In genomic region chr2:152703596-152704255, GRCm38 (mm10) we compare ENCODE assay signal across 18 mouse cellular contexts. TPM values are rescaled to one million over a fixed set of nuclear protein-coding genes. Genes with fewer than 3 reads are reported as not detected.
A peak's percentile ranks its signal among the peaks of the same experiment; 100 is the strongest.
DNase-seq lines count a peak whose midpoint lies in the region; ATAC-seq lines count a peak whose summit lies in the region.
"Had no signal": no experiment of that assay in that cellular context is flagged by ENCODE, and none has a peak within 500 bp of the region (broad histone marks: within the 10 kb centered on the region; RNA-seq: fewer than 3 reads in every experiment).

No protein-coding gene starts in this region.

- no peak overlapping the region for H3K4me2 ChIP-seq in hindbrain, embryonic 11.5 days (replicated peaks; ENCODE audit: low read depth, low read length)
- H3K4me2 ChIP-seq in hindbrain, embryonic 16.5 days (ENCODE audit: low read length): no peak overlapping the region
- H3K4me2 ChIP-seq in embryonic facial prominence, embryonic 13.5 days: no peak overlapping the region
- no peak overlapping the region for H3K4me2 ChIP-seq in limb, embryonic 15.5 days

- ATAC-seq in hindbrain, embryonic 11.5 days (ENCODE audit: low FRiP score): no peak
- no peak for ATAC-seq in hindbrain, embryonic 16.5 days
- ATAC-seq in embryonic facial prominence, embryonic 13.5 days (ENCODE audit: insufficient number of reproducible peaks, insufficient read depth, low FRiP score, low TSS enrichment, low read depth): no peak
- ATAC-seq in limb, embryonic 15.5 days (ENCODE audit: insufficient number of reproducible peaks, low FRiP score, low TSS enrichment, low read depth): no peak
- no peak for ATAC-seq in megakaryocyte-erythroid progenitor cell, adult 5-6 weeks (replicated peaks; ENCODE audit: low FRiP score, low TSS enrichment, poor library complexity, severe bottlenecking)
- ATAC-seq: liver, postnatal 0 days had no signal

- H3K4me1 ChIP-seq in hindbrain, embryonic 11.5 days (replicated peaks; ENCODE audit: control insufficient read depth, insufficient read depth, low read length): peaks cover 20% of the 10 kb centered on the region
- H3K4me1 ChIP-seq in hindbrain, embryonic 16.5 days (ENCODE audit: control insufficient read depth, insufficient read depth, low read depth, low read length): peaks cover 24% of the 10 kb centered on the region
- peaks cover 47% of the 10 kb centered on the region for H3K4me1 ChIP-seq in embryonic facial prominence, embryonic 13.5 days
- peaks cover 67% of the 10 kb centered on the region for H3K4me1 ChIP-seq in limb, embryonic 15.5 days

- WGBS in hindbrain, embryonic 11.5 days: 91% methylated on average over 21 of the region's 21 CpGs
- WGBS in hindbrain, embryonic 16.5 days: 86% methylated on average over 21 of the region's 21 CpGs
- WGBS in embryonic facial prominence, embryonic 13.5 days: 91% methylated on average over 21 of the region's 21 CpGs
- WGBS in limb, embryonic 15.5 days: 84% methylated on average over 21 of the region's 21 CpGs

- no peak for DNase-seq in hindbrain, embryonic 11.5 days (ENCODE audit: low spot score)
- DNase-seq in cerebellum, adult 9-10 months: peak; percentile 70
- DNase-seq in adrenal gland, postnatal 25 days: no peak
- no peak for DNase-seq in urinary bladder, postnatal 14 days (ENCODE audit: low spot score)
- DNase-seq: gastrocnemius, postnatal 14 days; heart, postnatal 10 days; kidney, postnatal 10 days; layer of hippocampus, adult 9-11 months; liver, postnatal 0 days; lung, postnatal 4 days; midbrain, embryonic 14.5 days; right cerebral cortex, adult 18-20 months; spleen, adult 18-20 months; thymus, postnatal 36 days had no signal

- H3K27ac ChIP-seq in hindbrain, embryonic 11.5 days (ENCODE audit: low read depth, low read length): 0 out of 2 replicates have a peak overlapping the region, but pooled peaks have one; percentile 10
- no peak overlapping the region for H3K27ac ChIP-seq in hindbrain, embryonic 16.5 days (ENCODE audit: low read depth, low read length)
- H3K27ac ChIP-seq in embryonic facial prominence, embryonic 13.5 days: peak overlapping the region; percentile 98
- H3K27ac ChIP-seq in limb, embryonic 15.5 days: peak overlapping the region; percentile 95

- no peak overlapping the region for H3K9ac ChIP-seq in hindbrain, embryonic 11.5 days (ENCODE audit: low read depth, low read length)
- H3K9ac ChIP-seq in hindbrain, embryonic 16.5 days (ENCODE audit: low read depth, low read length): no peak overlapping the region
- H3K9ac ChIP-seq in embryonic facial prominence, embryonic 13.5 days: no peak overlapping the region
- no peak overlapping the region for H3K9ac ChIP-seq in limb, embryonic 15.5 days
- H3K9ac ChIP-seq: liver, postnatal 0 days had no signal

- H3K4me3 ChIP-seq in hindbrain, embryonic 11.5 days (ENCODE audit: low read depth, low read length): no peak overlapping the region
- no peak overlapping the region for H3K4me3 ChIP-seq in hindbrain, embryonic 16.5 days (ENCODE audit: low read length)
- no peak overlapping the region for H3K4me3 ChIP-seq in embryonic facial prominence, embryonic 13.5 days
- no peak overlapping the region for H3K4me3 ChIP-seq in limb, embryonic 15.5 days

- peaks cover 27% of the 10 kb centered on the region for H3K36me3 ChIP-seq in hindbrain, embryonic 11.5 days (ENCODE audit: control insufficient read depth, insufficient read depth, low read length)
- H3K36me3 ChIP-seq in hindbrain, embryonic 16.5 days (ENCODE audit: control insufficient read depth, insufficient read depth, low read length): peaks cover 41% of the 10 kb centered on the region
- peaks cover 78% of the 10 kb centered on the region for H3K36me3 ChIP-seq in embryonic facial prominence, embryonic 13.5 days
- H3K36me3 ChIP-seq in limb, embryonic 15.5 days: peaks cover 67% of the 10 kb centered on the region

- no peaks in the 10 kb centered on the region for H3K9me3 ChIP-seq in hindbrain, embryonic 11.5 days (ENCODE audit: control insufficient read depth, low read length)
- H3K9me3 ChIP-seq in hindbrain, embryonic 16.5 days (ENCODE audit: control insufficient read depth, low read length): no peaks in the 10 kb centered on the region
- no peaks in the 10 kb centered on the region for H3K9me3 ChIP-seq in embryonic facial prominence, embryonic 13.5 days
- H3K9me3 ChIP-seq in limb, embryonic 15.5 days: no peaks in the 10 kb centered on the region

- no peaks in the 10 kb centered on the region for H3K27me3 ChIP-seq in hindbrain, embryonic 11.5 days (ENCODE audit: control insufficient read depth, insufficient read depth, low read length)
- no peaks in the 10 kb centered on the region for H3K27me3 ChIP-seq in hindbrain, embryonic 16.5 days (replicated peaks; ENCODE audit: control insufficient read depth, insufficient read depth, low read length)
- no peaks in the 10 kb centered on the region for H3K27me3 ChIP-seq in embryonic facial prominence, embryonic 13.5 days
- H3K27me3 ChIP-seq in limb, embryonic 15.5 days: no peaks in the 10 kb centered on the region

RNA-seq across cellular contexts. Expression of gene Mcts2, which starts 16.9 kb away (rescaled TPM):
- 43.9 and 48.5 TPM in 2 replicates for polyA plus RNA-seq in hindbrain, embryonic 11.5 days (2014; fragmentation: Nextera tagmentation; extraction: Ambion mirVana)
- 32.2 and 36.7 TPM in 2 replicates for polyA plus RNA-seq in hindbrain, embryonic 16.5 days (2015; fragmentation: Nextera tagmentation; extraction: Ambion mirVana)
- polyA plus RNA-seq in embryonic facial prominence, embryonic 13.5 days (2015; fragmentation: Nextera tagmentation; extraction: Ambion mirVana): 37.3 and 40.7 TPM in 2 replicates
- 22.0 and 24.2 TPM in 2 replicates for polyA plus RNA-seq in limb, embryonic 15.5 days (2015; fragmentation: Nextera tagmentation; extraction: Ambion mirVana)
- total RNA-seq in megakaryocyte-erythroid progenitor cell, adult 5-6 weeks (2014; fragmentation: Nextera tagmentation): 12.5 and 20.3 TPM in 2 replicates
- total RNA-seq in megakaryocyte-erythroid progenitor cell, adult 5-6 weeks (2017): 5.8 and 6.2 TPM in 2 replicates
- total RNA-seq in adrenal gland, postnatal 25 days (2021): 34.2 and 37.9 TPM in 2 replicates

RNA-seq across cellular contexts. Expression of gene Id1, which starts 32.3 kb away (rescaled TPM):
- polyA plus RNA-seq in hindbrain, embryonic 11.5 days (2014; fragmentation: Nextera tagmentation; extraction: Ambion mirVana): 166 and 168 TPM in 2 replicates
- 56.8 and 68.4 TPM in 2 replicates for polyA plus RNA-seq in hindbrain, embryonic 16.5 days (2015; fragmentation: Nextera tagmentation; extraction: Ambion mirVana)
- 179 and 189 TPM in 2 replicates for polyA plus RNA-seq in embryonic facial prominence, embryonic 13.5 days (2015; fragmentation: Nextera tagmentation; extraction: Ambion mirVana)
- polyA plus RNA-seq in limb, embryonic 15.5 days (2015; fragmentation: Nextera tagmentation; extraction: Ambion mirVana): 167 and 168 TPM in 2 replicates
- not detected in 2 replicates for total RNA-seq in megakaryocyte-erythroid progenitor cell, adult 5-6 weeks (2014; fragmentation: Nextera tagmentation)
- not detected in 2 replicates for total RNA-seq in megakaryocyte-erythroid progenitor cell, adult 5-6 weeks (2017)
- 73.3 and 81.1 TPM in 2 replicates for total RNA-seq in adrenal gland, postnatal 25 days (2021)

RNA-seq across cellular contexts. Expression of gene H13, which starts 34.5 kb away (rescaled TPM):
- polyA plus RNA-seq in hindbrain, embryonic 11.5 days (2014; fragmentation: Nextera tagmentation; extraction: Ambion mirVana): 124 and 138 TPM in 2 replicates
- polyA plus RNA-seq in hindbrain, embryonic 16.5 days (2015; fragmentation: Nextera tagmentation; extraction: Ambion mirVana): 172 and 178 TPM in 2 replicates
- 123 and 125 TPM in 2 replicates for polyA plus RNA-seq in embryonic facial prominence, embryonic 13.5 days (2015; fragmentation: Nextera tagmentation; extraction: Ambion mirVana)
- polyA plus RNA-seq in limb, embryonic 15.5 days (2015; fragmentation: Nextera tagmentation; extraction: Ambion mirVana): 143 and 150 TPM in 2 replicates
- total RNA-seq in megakaryocyte-erythroid progenitor cell, adult 5-6 weeks (2014; fragmentation: Nextera tagmentation): 66.9 and 68.1 TPM in 2 replicates
- 56.1 and 69.1 TPM in 2 replicates for total RNA-seq in megakaryocyte-erythroid progenitor cell, adult 5-6 weeks (2017)
- total RNA-seq in adrenal gland, postnatal 25 days (2021): 149 and 153 TPM in 2 replicates

RNA-seq across cellular contexts. Expression of gene Cox4i2, which starts 50.2 kb away (rescaled TPM):
- 4.1 and 4.4 TPM in 2 replicates for polyA plus RNA-seq in hindbrain, embryonic 11.5 days (2014; fragmentation: Nextera tagmentation; extraction: Ambion mirVana)
- 6.7 and 7.0 TPM in 2 replicates for polyA plus RNA-seq in hindbrain, embryonic 16.5 days (2015; fragmentation: Nextera tagmentation; extraction: Ambion mirVana)
- 29.3 and 29.8 TPM in 2 replicates for polyA plus RNA-seq in embryonic facial prominence, embryonic 13.5 days (2015; fragmentation: Nextera tagmentation; extraction: Ambion mirVana)
- 33.9 and 36.2 TPM in 2 replicates for polyA plus RNA-seq in limb, embryonic 15.5 days (2015; fragmentation: Nextera tagmentation; extraction: Ambion mirVana)
- not detected in 2 replicates for total RNA-seq in megakaryocyte-erythroid progenitor cell, adult 5-6 weeks (2014; fragmentation: Nextera tagmentation)
- total RNA-seq in megakaryocyte-erythroid progenitor cell, adult 5-6 weeks (2017): not detected in 2 replicates
- 4.2 and 4.3 TPM in 2 replicates for total RNA-seq in adrenal gland, postnatal 25 days (2021)
